Mouse (Mus musculus): ENCODE data around the gene Hibadh.

The Hibadh gene

DNA sequence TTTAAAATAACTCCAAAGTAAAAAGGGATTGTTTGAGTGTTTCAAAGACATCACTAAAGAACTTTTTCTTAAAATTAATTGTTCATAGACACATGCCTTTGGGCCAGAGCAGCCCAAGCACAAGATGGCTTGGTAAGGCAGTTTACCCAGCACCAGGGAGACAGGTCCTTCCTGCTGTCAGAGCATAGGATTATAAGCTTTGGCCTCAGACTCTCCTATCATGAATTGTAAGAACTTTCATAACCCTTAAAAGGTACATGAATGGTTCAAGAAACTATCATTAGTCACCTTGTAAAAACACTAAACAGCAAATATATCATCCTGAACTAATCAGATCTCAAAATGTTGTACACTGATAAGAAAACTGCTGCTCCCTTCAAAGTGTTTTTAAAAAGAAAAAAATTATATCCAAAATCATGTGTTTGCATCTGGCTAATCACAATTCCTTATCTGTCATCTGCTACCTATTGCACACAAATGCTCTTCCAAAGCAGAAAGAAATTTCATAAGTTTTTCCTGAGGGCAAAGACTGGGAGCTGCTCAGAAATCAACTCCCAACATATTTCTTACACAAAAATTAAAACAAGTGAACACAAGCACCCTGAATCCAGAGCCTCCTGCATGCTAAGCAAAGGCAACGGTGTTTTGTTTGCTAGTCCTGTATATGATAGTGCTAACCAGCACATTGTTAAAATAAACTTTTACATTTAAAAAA, 1.6 kb downstream of the Hibadh start:
- DNase-seq (ENCODE audit: low read depth, low spot score), result no peak

DNA sequence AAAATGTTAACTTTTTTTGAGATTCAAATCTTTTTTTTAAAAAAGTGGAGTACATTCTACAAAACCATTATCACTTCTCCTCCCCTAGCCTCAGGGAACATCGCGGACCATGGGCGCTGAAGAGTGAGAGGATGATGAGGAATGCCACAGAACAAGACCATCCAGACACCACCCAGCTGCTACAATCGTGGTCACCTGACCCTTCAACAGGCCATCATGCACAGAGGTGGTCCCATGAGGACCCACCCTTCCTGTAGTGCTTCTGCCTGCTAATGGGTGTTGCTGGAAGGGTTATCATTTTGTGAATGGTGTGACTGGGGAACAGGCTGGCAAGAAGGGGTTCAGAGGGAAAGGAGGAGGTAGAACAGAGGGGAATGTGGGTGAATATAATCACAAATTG, 2.9 kb downstream of the Hibadh start:
- DNase-seq (ENCODE audit: low read depth, low spot score), result no peak

GRCm38 (mm10) chr6:52635395-52635794, 4.8 kb downstream of the Hibadh start:
- no peak for DNase-seq (ENCODE audit: low read depth, low spot score)

GRCm38 (mm10) chr6:52630625-52631024, 9.6 kb downstream of the Hibadh start:
- no peak for DNase-seq (ENCODE audit: low read depth, low spot score)

GRCm38 (mm10) chr6:52629180-52629579, 11.0 kb downstream of the Hibadh start:
- DNase-seq (ENCODE audit: low read depth, low spot score), result no peak

DNA sequence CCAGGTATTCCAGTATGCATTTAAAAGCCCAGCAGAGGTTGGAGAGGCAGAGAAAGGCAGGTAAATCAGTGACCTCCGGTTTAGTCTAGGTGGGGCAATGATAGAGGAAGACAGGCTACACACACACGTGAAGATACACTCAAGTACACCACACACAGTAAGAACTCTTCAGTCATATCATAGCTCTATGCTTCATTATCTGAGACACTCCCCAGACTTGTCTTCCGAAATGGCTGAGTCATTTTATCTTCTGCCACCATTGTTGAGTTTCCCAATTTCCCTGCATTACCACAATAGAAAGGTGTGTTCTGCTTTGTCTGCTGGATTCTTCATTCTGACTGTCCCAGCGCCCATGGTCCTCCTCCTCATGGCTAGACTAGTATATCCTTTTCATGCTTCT, 13.5 kb downstream of the Hibadh start:
- no peak for DNase-seq (ENCODE audit: low read depth, low spot score)

- no peak for DNase-seq (ENCODE audit: low read depth, low spot score)
Observed at GRCm38 (mm10) chr6:52623741-52624140, 16.4 kb downstream of the Hibadh start.

DNA sequence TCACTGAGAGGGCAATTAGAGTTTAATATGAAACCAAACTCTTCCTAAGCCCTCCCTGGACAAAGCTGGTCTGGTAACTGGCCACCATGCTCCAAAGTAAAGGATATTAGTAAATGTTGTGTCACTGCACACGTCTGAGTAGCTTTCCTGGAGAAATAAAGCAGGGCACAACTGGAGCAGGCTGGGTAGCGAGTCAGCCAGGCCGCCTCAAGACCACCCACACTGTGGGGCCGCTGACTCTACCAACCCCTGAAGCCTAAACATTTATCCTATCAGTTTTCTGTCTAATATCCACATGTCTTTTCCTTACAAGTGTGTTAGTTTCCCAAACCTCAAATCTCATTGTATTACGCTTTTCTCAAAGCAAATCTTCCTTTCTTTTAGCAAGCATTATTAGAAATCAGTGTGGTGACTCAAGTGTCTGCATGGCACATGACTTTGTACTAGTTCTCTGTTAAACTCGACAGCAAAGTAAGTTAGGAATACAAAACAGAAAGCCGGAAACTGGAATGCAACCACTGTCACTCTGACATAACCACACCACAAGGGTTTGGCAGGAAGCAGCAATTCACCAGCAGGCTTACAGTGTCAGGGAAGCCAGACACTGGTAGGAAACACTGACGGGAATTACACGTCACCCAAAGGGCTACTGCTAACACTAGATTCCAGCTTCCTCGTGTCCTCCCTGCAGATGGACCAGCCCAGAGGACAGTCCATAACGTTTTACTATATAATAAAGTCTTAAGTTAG, 18.3 kb downstream of the Hibadh start:
- DNase-seq (ENCODE audit: low read depth, low spot score), result no peak

- DNase-seq (ENCODE audit: low read depth, low spot score), result no peak
Observed at GRCm38 (mm10) chr6:52620090-52620489, 20.1 kb downstream of the Hibadh start.

- no peak for DNase-seq (ENCODE audit: low read depth, low spot score)
Observed at GRCm38 (mm10) chr6:52609626-52610352, 30.4 kb downstream of the Hibadh start.

DNA sequence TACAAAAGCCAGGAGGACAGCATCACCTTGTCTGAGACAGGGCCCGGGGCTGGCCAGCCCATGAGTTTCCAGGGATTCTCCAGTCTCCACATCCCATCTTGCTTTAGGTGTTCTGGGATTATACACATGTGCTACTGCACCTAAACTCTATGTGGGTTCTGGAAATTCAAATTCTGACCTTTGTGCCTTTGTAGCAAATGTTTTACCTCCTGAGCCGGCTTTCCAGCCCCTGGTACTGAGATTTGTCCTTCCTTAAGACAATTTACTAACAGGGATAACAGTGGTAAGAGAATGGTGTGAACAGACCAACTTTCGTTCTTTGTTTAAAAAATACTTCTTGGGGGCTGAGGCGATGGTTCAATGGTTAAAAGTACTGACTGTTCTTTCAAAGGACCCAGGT, 32.1 kb downstream of the Hibadh start:
- DNase-seq (ENCODE audit: low read depth, low spot score), result no peak

- no peak for DNase-seq (ENCODE audit: low read depth, low spot score)
Observed at GRCm38 (mm10) chr6:52606746-52607347, 33.3 kb downstream of the Hibadh start.

- no peak for DNase-seq (ENCODE audit: low read depth, low spot score)
Observed at GRCm38 (mm10) chr6:52601706-52602642, 38.2 kb downstream of the Hibadh start.

DNA sequence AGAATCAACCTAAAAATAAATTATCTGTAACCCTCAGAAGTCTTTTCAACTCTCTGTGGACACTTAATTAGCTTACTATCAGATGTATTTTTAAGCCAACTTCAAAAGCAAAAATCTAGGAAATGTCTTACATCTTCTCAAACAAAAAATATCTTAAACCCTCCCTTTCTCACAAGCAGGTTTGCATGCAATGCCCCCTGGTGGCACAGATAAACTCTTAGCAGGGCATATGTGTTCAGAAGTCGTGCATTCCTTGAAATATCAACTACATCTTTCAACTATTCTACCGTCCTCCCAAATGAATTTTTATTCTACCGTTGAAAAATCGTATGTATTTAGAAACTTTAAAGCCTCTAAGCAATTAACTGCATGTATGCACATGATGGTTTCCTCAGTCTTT, 39.1 kb downstream of the Hibadh start:
- DNase-seq (ENCODE audit: low read depth, low spot score), result no peak

DNA sequence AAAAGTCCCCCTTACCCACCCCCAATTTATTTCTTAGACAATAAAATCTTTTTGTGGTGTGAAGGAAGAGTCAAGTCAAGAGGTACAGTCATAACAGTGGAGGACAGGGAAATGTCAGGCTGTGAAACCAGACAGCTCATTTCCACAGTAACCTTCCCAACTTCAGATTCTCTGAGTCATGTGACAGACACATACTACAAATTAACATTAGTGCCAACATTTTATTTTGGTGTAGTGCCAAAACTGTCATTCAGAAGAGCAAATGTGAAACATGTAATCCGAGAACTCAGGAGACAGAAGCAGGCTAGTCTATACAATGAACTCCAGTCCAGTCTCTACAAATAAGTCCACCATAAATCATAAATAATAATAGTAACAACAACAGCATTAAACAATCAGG, 45.4 kb downstream of the Hibadh start:
- no peak for DNase-seq (ENCODE audit: low read depth, low spot score)

DNA sequence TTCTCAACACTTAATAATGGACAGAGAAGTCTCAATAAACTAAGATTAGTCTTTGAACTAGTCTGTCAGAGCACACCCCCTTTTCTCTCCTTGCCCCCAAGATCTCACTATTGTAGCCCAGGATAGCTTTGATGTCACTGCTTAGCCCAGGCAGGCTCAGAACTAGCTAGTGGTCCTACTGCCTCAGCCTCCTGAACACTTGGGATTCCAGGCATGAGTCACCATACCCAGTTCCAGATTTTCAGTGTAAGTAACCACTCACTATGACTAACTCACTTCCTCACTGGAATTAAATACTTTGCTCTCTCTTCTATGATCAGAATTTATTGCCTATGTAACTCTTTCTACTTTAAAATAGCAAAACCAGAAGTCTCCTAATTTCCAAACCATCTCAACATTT, 53.6 kb downstream of the Hibadh start:
- no peak for DNase-seq (ENCODE audit: low read depth, low spot score)

DNA sequence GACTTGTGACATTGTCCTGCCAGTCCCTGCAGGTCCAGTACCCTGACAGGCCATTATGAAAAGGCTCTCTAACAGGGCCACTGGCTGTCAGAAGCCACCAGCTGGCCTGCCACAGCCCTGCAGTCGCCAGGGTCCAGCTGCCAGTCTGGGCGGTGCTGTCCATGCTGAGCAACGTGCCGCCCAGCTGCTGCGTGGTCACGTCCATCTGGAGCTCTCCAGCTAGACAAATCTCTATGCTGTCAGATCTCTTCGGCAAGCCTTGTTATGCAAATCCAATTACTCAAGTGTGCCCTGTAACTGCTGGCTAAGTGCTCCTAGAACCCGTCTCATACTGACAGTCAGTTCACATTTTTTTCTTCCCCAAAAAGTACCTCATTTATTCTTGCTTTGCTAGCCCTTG, 55.8 kb downstream of the Hibadh start:
- no peak for DNase-seq (ENCODE audit: low read depth, low spot score)

DNA sequence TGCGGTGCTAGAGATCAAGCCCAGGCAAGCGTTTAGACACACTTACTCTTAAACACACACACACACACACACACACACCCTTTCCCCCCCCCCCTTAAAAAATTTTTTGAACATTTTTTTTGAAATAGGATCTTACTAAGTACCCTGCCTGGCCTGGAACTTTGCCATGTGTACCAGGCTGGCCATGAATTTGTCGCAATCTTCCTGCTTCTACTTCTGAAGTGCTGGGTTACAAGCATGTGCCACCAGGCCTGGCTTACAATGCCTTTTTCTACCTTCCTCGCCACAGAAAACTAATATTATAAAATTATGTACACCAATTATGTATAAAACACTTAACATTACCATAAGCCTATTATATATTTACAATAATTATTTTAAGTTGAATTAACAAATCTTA, 59.1 kb downstream of the Hibadh start:
- no peak for DNase-seq (ENCODE audit: low read depth, low spot score)

DNA sequence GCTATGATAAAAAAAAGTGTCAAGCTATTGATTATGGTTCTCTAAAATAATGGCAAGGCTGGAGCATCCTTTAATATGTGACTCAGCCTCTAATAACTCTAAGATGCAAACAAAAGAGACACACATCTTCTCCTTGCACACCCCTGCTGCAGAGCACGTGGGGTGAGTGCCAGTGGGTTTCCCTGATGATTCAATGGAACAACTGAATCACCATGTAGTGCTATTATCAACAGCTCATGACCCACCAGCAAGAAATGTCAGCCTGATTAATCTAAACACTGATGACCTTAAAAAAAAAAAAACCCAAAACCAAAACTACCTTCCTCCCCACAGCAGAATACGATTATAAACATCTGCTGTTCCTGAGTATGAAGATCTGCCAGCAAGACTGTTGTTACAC, 61.9 kb downstream of the Hibadh start:
- no peak for DNase-seq (ENCODE audit: low read depth, low spot score)

DNA sequence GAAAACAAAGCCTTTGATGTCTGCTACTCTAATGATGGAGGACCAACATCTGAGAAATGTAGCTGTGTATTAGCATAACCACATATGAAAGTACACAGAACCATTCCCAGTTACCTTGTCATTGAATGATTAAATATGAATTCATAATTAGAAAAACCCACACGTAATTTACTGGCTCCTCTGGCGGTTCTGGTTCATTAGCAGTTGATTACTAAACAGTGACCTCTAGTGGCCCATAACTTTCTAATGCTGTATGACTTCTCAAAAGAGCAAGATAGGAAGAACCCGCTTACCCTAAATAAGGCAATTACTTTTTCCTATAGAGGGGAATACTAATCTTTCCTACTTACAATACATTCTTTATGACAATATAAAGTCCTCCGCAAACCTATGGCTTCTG, 62.9 kb downstream of the Hibadh start:
- no peak for DNase-seq (ENCODE audit: low read depth, low spot score)

GRCm38 (mm10) chr6:52568706-52569105, 71.5 kb downstream of the Hibadh start:
- no peak for DNase-seq (ENCODE audit: low read depth, low spot score)

Data from WW6 (cell line).